Mouse (Mus musculus) gastrocnemius, postnatal 25 days (tissue): ENCODE data around the gene Trappc1. TPM values are rescaled to one million over a fixed set of nuclear protein-coding genes. Genes with fewer than 3 reads are reported as not detected.
"Not testable (repeated sequence)": the region's sequence is repeated elsewhere in the genome, so short reads cannot be mapped to it uniquely, and the experiment has no call there.

Experiments used
- DNase-seq: peaks from one replicate; pipeline ENCODE4 v3.0.0; 2022
- long read RNA-seq, 2 experiments: library from polyadenylated mRNA; stranded (forward); transcript quantifications; one replicate each; pipeline ENCODE4 v2.0.0; 2021
- total RNA-seq, 2 experiments: library from RNA; stranded (reverse); gene quantifications; 1 replicate in 1 of 2; 2 replicates in 1 of 2; pipeline ENCODE4 v1.2.3; 2021

Gene Trappc1
- 10 to 100 TPM; 39.6 to 48.3 TPM for total RNA-seq
- long read RNA-seq, experiment 1, transcript Trappc1-203 (5 exons, 751 nt), result minor isoform, 29 of 81 reads
- long read RNA-seq, experiment 1, transcript Trappc1-202 (4 exons, 759 nt), result major isoform, 44 of 81 reads
- long read RNA-seq, experiment 1, partial matches to known transcripts, result 5 of 81 reads
- long read RNA-seq, experiment 1, other reads (novel, unspliced or antisense), result 3 of 81 reads
- long read RNA-seq, experiment 2, transcript Trappc1-202 (4 exons, 759 nt), result major isoform, 21 of 42 reads
- long read RNA-seq, experiment 2, transcript Trappc1-203 (5 exons, 751 nt), result minor isoform, 15 of 42 reads
- long read RNA-seq, experiment 2, partial matches to known transcripts, result 4 of 42 reads
- long read RNA-seq, experiment 2, other reads (novel, unspliced or antisense), result 1 of 42 reads

GRCm38 (mm10) chr11:69323667-69324111 is at the start of gene Trappc1, which contains the start of gene Cntrob:
Gene Trappc1 (plus strand): TSS chr11:69323980.
Gene Cntrob (minus strand): TSS chr11:69323775.
- DNase-seq, result peak; percentile 99

- no peak for DNase-seq
Observed at GRCm38 (mm10) chr11:69275650-69276049, 48.1 kb upstream of the Trappc1 start.

GRCm38 (mm10) chr11:69276081-69276480 is 47.7 kb upstream of the Trappc1 start:
- DNase-seq, result no peak

- no peak for DNase-seq
Observed at GRCm38 (mm10) chr11:69277267-69277666, 46.5 kb upstream of the Trappc1 start.

- no peak for DNase-seq
Observed at GRCm38 (mm10) chr11:69291111-69291510, 32.7 kb upstream of the Trappc1 start.

GRCm38 (mm10) chr11:69295286-69295685 is 28.5 kb upstream of the Trappc1 start:
- no peak for DNase-seq

- DNase-seq, result no peak
Observed at GRCm38 (mm10) chr11:69297799-69298198, 26.0 kb upstream of the Trappc1 start.

- no peak for DNase-seq
Observed at GRCm38 (mm10) chr11:69298231-69298630, 25.5 kb upstream of the Trappc1 start.

GRCm38 (mm10) chr11:69302817-69303216 is 21.0 kb upstream of the Trappc1 start:
- no peak for DNase-seq

GRCm38 (mm10) chr11:69305291-69305690 is 18.5 kb upstream of the Trappc1 start:
- no peak for DNase-seq

- DNase-seq, result no peak
Observed at GRCm38 (mm10) chr11:69306039-69306438, 17.7 kb upstream of the Trappc1 start.

- DNase-seq, result peak; percentile 54
Observed at GRCm38 (mm10) chr11:69311266-69311665, 12.5 kb upstream of the Trappc1 start.

- no peak for DNase-seq
Observed at GRCm38 (mm10) chr11:69316361-69316760, 7.4 kb upstream of the Trappc1 start.

GRCm38 (mm10) chr11:69318000-69318399 is 5.8 kb upstream of the Trappc1 start:
- not testable (repeated sequence) for DNase-seq

- DNase-seq, result no peak
Observed at GRCm38 (mm10) chr11:69321580-69321979, 2.2 kb upstream of the Trappc1 start.

- no peak for DNase-seq
Observed at GRCm38 (mm10) chr11:69322010-69322409, 1.8 kb upstream of the Trappc1 start.

- DNase-seq, result no peak
Observed at GRCm38 (mm10) chr11:69322693-69323471, 898 bp upstream of the Trappc1 start.

- no peak for DNase-seq
Observed at GRCm38 (mm10) chr11:69324749-69325148, 969 bp downstream of the Trappc1 start.

GRCm38 (mm10) chr11:69325628-69326407 is 2.0 kb downstream of the Trappc1 start, which contains the start of gene Kcnab3:
Gene Kcnab3 (plus strand): TSS chr11:69326258.
- DNase-seq, result peak; percentile 81

- DNase-seq, result no peak
Observed at GRCm38 (mm10) chr11:69326408-69327156, 2.8 kb downstream of the Trappc1 start.

- no peak for DNase-seq
Observed at GRCm38 (mm10) chr11:69327157-69327442, 3.3 kb downstream of the Trappc1 start.

- DNase-seq, result no peak
Observed at GRCm38 (mm10) chr11:69327648-69328047, 3.9 kb downstream of the Trappc1 start.
